Mouse (Mus musculus) embryonic facial prominence, embryonic 10.5 days (tissue): ENCODE data around the gene E030018B13Rik. TPM values are rescaled to one million over a fixed set of nuclear protein-coding genes. Genes with fewer than 3 reads are reported as not detected.

Source experiments
- DNase-seq: peaks from one replicate; pipeline ENCODE4 v3.0.0-alpha.2; 2017; ENCODE audit warnings: low spot score
- H3K27ac ChIP-seq: fragments of 300-500 bp; sonication (generic); replicated peaks from 2 replicates; pipeline ENCODE4 v1.5.1; 2016; ENCODE audit warnings: mild to moderate bottlenecking
- H3K27me3 ChIP-seq: fragments of 300-500 bp; sonication (generic); replicated peaks from 2 replicates; pipeline ENCODE4 v1.6.1; 2016; ENCODE audit warnings: low read depth, mild to moderate bottlenecking; ENCODE audit not compliant: poor library complexity, severe bottlenecking
- H3K36me3 ChIP-seq: fragments of 300-500 bp; sonication (generic); replicated peaks from 2 replicates; pipeline ENCODE4 v1.6.1; 2016; ENCODE audit warnings: mild to moderate bottlenecking, moderate library complexity
- H3K4me1 ChIP-seq: fragments of 300-500 bp; sonication (generic); 2 replicates; pipeline ENCODE4 v1.6.1; 2016
- H3K4me3 ChIP-seq: fragments of 300-500 bp; sonication (generic); 2 replicates; pipeline ENCODE4 v1.5.1; 2016; ENCODE audit warnings: mild to moderate bottlenecking, moderate library complexity
- H3K9me3 ChIP-seq: fragments of 300-500 bp; sonication (generic); 2 replicates; pipeline ENCODE4 v1.6.1; 2016; ENCODE audit warnings: mild to moderate bottlenecking
- WGBS: fragments of 180-500 bp; shearing (Covaris S2); methylation state at CpG from one replicate; pipeline ENCODE4 v1.1.7; 2016; 5-methylcytosine and 5-hydroxymethylcytosine counted together
- polyA plus RNA-seq: library from polyadenylated mRNA; unstranded; fragments of >200 nt; fragmentation: Nextera tagmentation; extraction: Ambion mirVana; gene quantifications from 2 replicates; pipeline ENCODE4 v1.2.1, GENCODE M21; 2016

The E030018B13Rik gene
- polyA plus RNA-seq, 1 experiment from 2014 or later = not detected

GRCm38 (mm10) chr7:63911383-63912233 is 5.0 kb upstream of the E030018B13Rik start:
- no peaks in the 10 kb centered on the region for H3K27me3 ChIP-seq
- no peaks in the 10 kb centered on the region for H3K36me3 ChIP-seq
- no peak overlapping the region for H3K4me3 ChIP-seq
- peaks cover 65% of the 10 kb centered on the region for H3K4me1 ChIP-seq
- WGBS = 52% methylated on average over 8 of the region's 8 CpGs
- DNase-seq = no peak
- H3K27ac ChIP-seq = peak overlapping the region; percentile 63
- H3K9me3 ChIP-seq = no peaks in the 10 kb centered on the region

GRCm38 (mm10) chr7:63912234-63912810 is 4.3 kb upstream of the E030018B13Rik start:
- Histone ChIP-seq H3K27ac (peak overlapping the region; percentile 63), H3K4me3 (no peak overlapping the region), H3K9me3 (no peaks in the 10 kb centered on the region), H3K36me3 (no peaks in the 10 kb centered on the region), H3K4me1 (peaks cover 65% of the 10 kb centered on the region), H3K27me3 (no peaks in the 10 kb centered on the region)
- 23% methylated on average over 7 of the region's 7 CpGs for WGBS
- DNase-seq = no peak

GRCm38 (mm10) chr7:63912924-63913723 is 3.5 kb upstream of the E030018B13Rik start:
- no peaks in the 10 kb centered on the region for H3K9me3 ChIP-seq
- H3K4me3 ChIP-seq = no peak overlapping the region
- no peak for DNase-seq
- H3K27me3 ChIP-seq = no peaks in the 10 kb centered on the region
- peaks cover 62% of the 10 kb centered on the region for H3K4me1 ChIP-seq
- 0 out of 2 replicates have a peak, but pooled peaks cover 3% of the 10 kb centered on the region for H3K36me3 ChIP-seq
- H3K27ac ChIP-seq = peak overlapping the region; percentile 63
- WGBS = 32% methylated on average over 12 of the region's 12 CpGs

GRCm38 (mm10) chr7:63913724-63914692 is 2.6 kb upstream of the E030018B13Rik start:
- Histone ChIP-seq H3K36me3 (0 out of 2 replicates have a peak, but pooled peaks cover 3% of the 10 kb centered on the region), H3K4me1 (peaks cover 53% of the 10 kb centered on the region), H3K27me3 (no peaks in the 10 kb centered on the region), H3K9me3 (no peaks in the 10 kb centered on the region), H3K4me3 (no peak overlapping the region), H3K27ac (peak overlapping the region; percentile 44)
- no peak for DNase-seq
- 46% methylated on average over 10 of the region's 10 CpGs for WGBS

- 95% methylated on average over 2 of the region's 2 CpGs for WGBS
- no peak overlapping the region for H3K27ac ChIP-seq
- peaks cover 50% of the 10 kb centered on the region for H3K4me1 ChIP-seq
- 0 out of 2 replicates have a peak, but pooled peaks cover 3% of the 10 kb centered on the region for H3K36me3 ChIP-seq
- H3K4me3 ChIP-seq = no peak overlapping the region
- no peaks in the 10 kb centered on the region for H3K9me3 ChIP-seq
- no peaks in the 10 kb centered on the region for H3K27me3 ChIP-seq
- DNase-seq = no peak
Observed at GRCm38 (mm10) chr7:63914891-63915290, 1.8 kb upstream of the E030018B13Rik start.

- Histone ChIP-seq H3K27me3 (no peaks in the 10 kb centered on the region), H3K4me3 (no peak overlapping the region), H3K9me3 (no peaks in the 10 kb centered on the region), H3K36me3 (0 out of 2 replicates have a peak, but pooled peaks cover 3% of the 10 kb centered on the region), H3K27ac (no peak overlapping the region), H3K4me1 (peaks cover 35% of the 10 kb centered on the region)
- DNase-seq = no peak
- 76% methylated on average over 6 of the region's 6 CpGs for WGBS
Observed at GRCm38 (mm10) chr7:63917693-63918092, 1.0 kb downstream of the E030018B13Rik start.

GRCm38 (mm10) chr7:63918771-63919768 is 2.4 kb downstream of the E030018B13Rik start:
- no peaks in the 10 kb centered on the region for H3K9me3 ChIP-seq
- H3K27ac ChIP-seq = no peak overlapping the region
- H3K4me1 ChIP-seq = peaks cover 24% of the 10 kb centered on the region
- H3K36me3 ChIP-seq = 0 out of 2 replicates have a peak, but pooled peaks cover 3% of the 10 kb centered on the region
- H3K27me3 ChIP-seq = no peaks in the 10 kb centered on the region
- 90% methylated on average over 12 of the region's 12 CpGs for WGBS
- no peak overlapping the region for H3K4me3 ChIP-seq
- DNase-seq = no peak

- WGBS = 79% methylated on average over 8 of the region's 8 CpGs
- Histone ChIP-seq H3K36me3 (0 out of 2 replicates have a peak, but pooled peaks cover 3% of the 10 kb centered on the region), H3K4me1 (peaks cover 30% of the 10 kb centered on the region), H3K27ac (no peak overlapping the region), H3K9me3 (no peaks in the 10 kb centered on the region), H3K27me3 (no peaks in the 10 kb centered on the region), H3K4me3 (no peak overlapping the region)
- no peak for DNase-seq
Observed at GRCm38 (mm10) chr7:63921909-63922562, 5.4 kb downstream of the E030018B13Rik start.

- H3K9me3 ChIP-seq = no peaks in the 10 kb centered on the region
- no peak overlapping the region for H3K4me3 ChIP-seq
- no peaks in the 10 kb centered on the region for H3K27me3 ChIP-seq
- H3K27ac ChIP-seq = no peak overlapping the region
- 0 out of 2 replicates have a peak, but pooled peaks cover 3% of the 10 kb centered on the region for H3K36me3 ChIP-seq
- DNase-seq = no peak
- WGBS = 68% methylated on average over 2 of the region's 2 CpGs
- H3K4me1 ChIP-seq = peaks cover 30% of the 10 kb centered on the region
Observed at GRCm38 (mm10) chr7:63922571-63922970, 5.9 kb downstream of the E030018B13Rik start.

- H3K27me3 ChIP-seq = no peaks in the 10 kb centered on the region
- H3K27ac ChIP-seq = no peak overlapping the region
- no peaks in the 10 kb centered on the region for H3K36me3 ChIP-seq
- peaks cover 30% of the 10 kb centered on the region for H3K4me1 ChIP-seq
- WGBS = 87% methylated on average over 1 of the region's 1 CpGs
- no peak for DNase-seq
- H3K4me3 ChIP-seq = no peak overlapping the region
- H3K9me3 ChIP-seq = no peaks in the 10 kb centered on the region
Observed at GRCm38 (mm10) chr7:63922975-63923374, 6.3 kb downstream of the E030018B13Rik start.
